Comparison of ENCODE assay signal across 12 mouse cellular contexts in genomic region chr19:4478190-4478516, GRCm38 (mm10). TPM values are rescaled to one million over a fixed set of nuclear protein-coding genes. Genes with fewer than 3 reads are reported as not detected.
DNase-seq lines count a peak whose midpoint lies in the region; ATAC-seq and TF ChIP-seq lines count a peak whose summit lies in the region.
"Had no signal": no experiment of that assay in that cellular context is flagged by ENCODE, and none has a peak within 500 bp of the region (broad histone marks: within the 10 kb centered on the region; RNA-seq: fewer than 3 reads in every experiment).

No protein-coding gene starts in this region.

- H3K4me3 ChIP-seq in heart, postnatal 0 days (ENCODE audit: low read depth, low read length), result peak overlapping the region; percentile 7; the same call in 1 of the 2 replicates
- H3K4me3 ChIP-seq in midbrain, embryonic 14.5 days (replicated peaks; ENCODE audit: low read depth, low read length), result no peak overlapping the region
- H3K4me3 ChIP-seq in midbrain, embryonic 11.5 days (ENCODE audit: low read depth, low read length), result no peak overlapping the region
- H3K4me3 ChIP-seq in cortical plate, adult 2 months (ENCODE audit: insufficient read depth, low read length), result no peak overlapping the region
- H3K4me3 ChIP-seq: midbrain, embryonic 10.5 days had no signal

- no peak overlapping the region for H3K9ac ChIP-seq in heart, postnatal 0 days (replicated peaks; ENCODE audit: low read depth, low read length)
- no peak overlapping the region for H3K9ac ChIP-seq in midbrain, embryonic 14.5 days (replicated peaks; ENCODE audit: low read length)
- H3K9ac ChIP-seq in midbrain, embryonic 11.5 days (ENCODE audit: low read length), result no peak overlapping the region

- intact Hi-C loops in heart, postnatal 25 days (cut with DNase I), result no loop called here

- H3K36me3 ChIP-seq in heart, postnatal 0 days (replicated peaks; ENCODE audit: control insufficient read depth, insufficient read depth, low read length), result no peaks in the 10 kb centered on the region
- H3K36me3 ChIP-seq in midbrain, embryonic 14.5 days (ENCODE audit: control insufficient read depth, insufficient read depth, low read length), result no peaks in the 10 kb centered on the region
- no peaks in the 10 kb centered on the region for H3K36me3 ChIP-seq in midbrain, embryonic 11.5 days (ENCODE audit: control insufficient read depth, insufficient read depth, low read length)
- H3K36me3 ChIP-seq in splenic B cell, adult 2 months (ENCODE audit: control insufficient read depth, insufficient read depth, low read length, poor library complexity, severe bottlenecking), result no peaks in the 10 kb centered on the region
- H3K36me3 ChIP-seq: midbrain, embryonic 10.5 days had no signal

- H3K4me2 ChIP-seq in heart, postnatal 0 days (ENCODE audit: low read depth, low read length), result peak overlapping the region; percentile 46
- no peak overlapping the region for H3K4me2 ChIP-seq in midbrain, embryonic 14.5 days (ENCODE audit: low read length)
- H3K4me2 ChIP-seq in midbrain, embryonic 11.5 days, result no peak overlapping the region

- no peak for TF ChIP-seq EP300 in heart, postnatal 0 days (IDR thresholded peaks at IDR 0.05; ENCODE audit: low read depth)

- peak; percentile 30; the same call in 1 of the 2 replicates for TF ChIP-seq CTCF in heart, postnatal 0 days (IDR thresholded peaks at IDR 0.05; ENCODE audit: low read depth)
- TF ChIP-seq CTCF in cortical plate, adult 2 months (IDR thresholded peaks at IDR 0.05; ENCODE audit: extremely low read depth, insufficient read depth, low read length), result peak; percentile 30; the same call in 1 of the 2 replicates

- peaks cover 10% of the 10 kb centered on the region for H3K4me1 ChIP-seq in heart, postnatal 0 days (ENCODE audit: control insufficient read depth, insufficient read depth)
- 0 out of 2 replicates have a peak, but pooled peaks cover 5% of the 10 kb centered on the region for H3K4me1 ChIP-seq in midbrain, embryonic 14.5 days (ENCODE audit: control insufficient read depth, insufficient read depth, low read length)
- peaks cover 4% of the 10 kb centered on the region; the same call in 1 of the 2 replicates for H3K4me1 ChIP-seq in midbrain, embryonic 11.5 days (ENCODE audit: control insufficient read depth, insufficient read depth, low read length)
- peaks cover 2% of the 10 kb centered on the region; the same call in 1 of the 2 replicates for H3K4me1 ChIP-seq in cortical plate, adult 2 months (ENCODE audit: control insufficient read depth, insufficient read depth, low read length)

- 35% methylated on average over 1 of the region's 1 CpGs for WGBS in heart, postnatal 0 days
- WGBS in midbrain, embryonic 14.5 days, result 36% methylated on average over 1 of the region's 1 CpGs
- WGBS in midbrain, embryonic 11.5 days, result 42% methylated on average over 1 of the region's 1 CpGs

- peaks cover 32% of the 10 kb centered on the region for H3K27me3 ChIP-seq in heart, postnatal 0 days (ENCODE audit: control insufficient read depth, insufficient read depth, low read length)
- H3K27me3 ChIP-seq in midbrain, embryonic 14.5 days (ENCODE audit: control insufficient read depth, insufficient read depth, low read length), result peaks cover 34% of the 10 kb centered on the region
- peaks cover 31% of the 10 kb centered on the region for H3K27me3 ChIP-seq in midbrain, embryonic 11.5 days (ENCODE audit: control insufficient read depth, insufficient read depth, low read length)
- H3K27me3 ChIP-seq in splenic B cell, adult 2 months (ENCODE audit: control insufficient read depth, insufficient read depth, low read length, poor library complexity, severe bottlenecking), result no peaks in the 10 kb centered on the region; the same call in 1 of the 2 replicates

- DNase-seq in heart, postnatal 0 days (ENCODE audit: low spot score), result peak; percentile 43
- DNase-seq in heart, postnatal 25 days (ENCODE audit: low spot score), result no peak
- peak; percentile 27 for DNase-seq in midbrain, embryonic 14.5 days
- no peak for DNase-seq in midbrain, embryonic 11.5 days (ENCODE audit: low spot score, missing footprints)
- peak; percentile 24 for DNase-seq in splenic B cell, adult 2 months (ENCODE audit: low read depth, low spot score)
- DNase-seq in left cerebral cortex, adult 8-10 months (ENCODE audit: low spot score in 2 of 2), result no peak
- DNase-seq: thymus, postnatal 4 days had no signal

- no peaks in the 10 kb centered on the region for H3K9me3 ChIP-seq in heart, postnatal 0 days (replicated peaks; ENCODE audit: control insufficient read depth, low read length)
- H3K9me3 ChIP-seq in midbrain, embryonic 14.5 days (ENCODE audit: control insufficient read depth, low read length), result no peaks in the 10 kb centered on the region
- H3K9me3 ChIP-seq in midbrain, embryonic 11.5 days (ENCODE audit: control insufficient read depth, low read length), result no peaks in the 10 kb centered on the region
- H3K9me3 ChIP-seq: midbrain, embryonic 10.5 days had no signal

- H3K27ac ChIP-seq in heart, postnatal 0 days (ENCODE audit: low read depth), result no peak overlapping the region
- no peak overlapping the region for H3K27ac ChIP-seq in midbrain, embryonic 14.5 days (replicated peaks; ENCODE audit: low read depth, low read length)
- no peak overlapping the region for H3K27ac ChIP-seq in midbrain, embryonic 11.5 days (ENCODE audit: low read depth, low read length)
- H3K27ac ChIP-seq in cortical plate, adult 2 months (ENCODE audit: insufficient read depth, low read length), result no peak overlapping the region
- H3K27ac ChIP-seq: midbrain, embryonic 10.5 days had no signal

- no peak for TF ChIP-seq POLR2A in cortical plate, adult 2 months (IDR thresholded peaks at IDR 0.05; ENCODE audit: extremely low read depth, insufficient read depth, low read length)

- no peak for ATAC-seq in heart, postnatal 0 days (ENCODE audit: insufficient read depth, low read depth)
- ATAC-seq in midbrain, embryonic 14.5 days (ENCODE audit: low FRiP score, low TSS enrichment), result no peak
- ATAC-seq in midbrain, embryonic 11.5 days (ENCODE audit: low FRiP score), result no peak
- no peak for ATAC-seq in inflammation-experienced regulatory T-cells, adult 6 months

RNA-seq across cellular contexts. Expression of gene Syt12, which starts 0.9 kb away (rescaled TPM):
- total RNA-seq in heart, postnatal 0 days (2014; rRNA removed; ENCODE audit: low replicate concordance), result 2.8 TPM in 2 replicates
- polyA plus RNA-seq in heart, postnatal 0 days (2015; fragmentation: Nextera tagmentation; extraction: Ambion mirVana), result 0.26 and 0.46 TPM in 2 replicates
- 1 to 10 TPM; 5.0 to 6.7 TPM for total RNA-seq in heart, postnatal 25 days (2021)
- 1.6 and 1.9 TPM in 2 replicates for polyA plus RNA-seq in midbrain, embryonic 14.5 days (2014; fragmentation: Nextera tagmentation; extraction: Ambion mirVana)
- 0.62 and 1.0 TPM in 2 replicates for polyA plus RNA-seq in midbrain, embryonic 11.5 days (2014; fragmentation: Nextera tagmentation; extraction: Ambion mirVana)
- 24.6 and 26.4 TPM in 2 replicates for polyA plus RNA-seq in cortical plate, adult 2 months (2012; rRNA removed)
- under 1 TPM in 1 of 3 experiments, not detected in 2; 0.20 TPM for polyA plus RNA-seq in inflammation-experienced regulatory T-cells, adult 6 months (2017; shearing (Covaris generic))
- 10 to 100 TPM; 37.0 to 40.8 (median 38.8) TPM for total RNA-seq in left cerebral cortex, adult 8-10 months (2022)

RNA-seq across cellular contexts. Expression of gene 2010003K11Rik, which starts 20.2 kb away (rescaled TPM):
- not detected in 2 replicates for total RNA-seq in heart, postnatal 0 days (2014; rRNA removed; ENCODE audit: low replicate concordance)
- polyA plus RNA-seq in heart, postnatal 0 days (2015; fragmentation: Nextera tagmentation; extraction: Ambion mirVana), result not detected in 2 replicates
- under 1 TPM in 1 of 2 experiments, not detected in 1; 0.22 TPM for total RNA-seq in heart, postnatal 25 days (2021)
- not detected in 2 replicates for polyA plus RNA-seq in midbrain, embryonic 14.5 days (2014; fragmentation: Nextera tagmentation; extraction: Ambion mirVana)
- polyA plus RNA-seq in midbrain, embryonic 11.5 days (2014; fragmentation: Nextera tagmentation; extraction: Ambion mirVana), result not detected in 2 replicates
- polyA plus RNA-seq in cortical plate, adult 2 months (2012; rRNA removed), result not detected in 2 replicates
- not detected for polyA plus RNA-seq in inflammation-experienced regulatory T-cells, adult 6 months (2017; shearing (Covaris generic))
- total RNA-seq in left cerebral cortex, adult 8-10 months (2022), result not detected
- total RNA-seq: layer of hippocampus, postnatal 14 days had no signal
- polyA plus RNA-seq: embryonic facial prominence, embryonic 14.5 days; midbrain, embryonic 10.5 days had no signal

RNA-seq across cellular contexts. Expression of gene Pcx, which starts 32.1 kb away (rescaled TPM):
- 12.4 and 13.8 TPM in 2 replicates for total RNA-seq in heart, postnatal 0 days (2014; rRNA removed; ENCODE audit: low replicate concordance)
- 4.7 and 5.2 TPM in 2 replicates for polyA plus RNA-seq in heart, postnatal 0 days (2015; fragmentation: Nextera tagmentation; extraction: Ambion mirVana)
- 10 to 100 TPM; 30.9 to 36.8 TPM for total RNA-seq in heart, postnatal 25 days (2021)
- polyA plus RNA-seq in midbrain, embryonic 14.5 days (2014; fragmentation: Nextera tagmentation; extraction: Ambion mirVana), result 18.0 and 20.5 TPM in 2 replicates
- 13.8 and 14.0 TPM in 2 replicates for polyA plus RNA-seq in midbrain, embryonic 11.5 days (2014; fragmentation: Nextera tagmentation; extraction: Ambion mirVana)
- polyA plus RNA-seq in cortical plate, adult 2 months (2012; rRNA removed), result 39.3 and 41.4 TPM in 2 replicates
- 1 to 10 TPM in 1 of 3 experiments, under 1 TPM in 2; 0.67 to 1.3 (median 0.69) TPM for polyA plus RNA-seq in inflammation-experienced regulatory T-cells, adult 6 months (2017; shearing (Covaris generic))
- total RNA-seq in left cerebral cortex, adult 8-10 months (2022), result 10 to 100 TPM; 75.7 to 85.2 (median 81.3) TPM

RNA-seq across cellular contexts. Expression of gene Rhod, which starts 38.9 kb away (rescaled TPM):
- total RNA-seq in heart, postnatal 0 days (2014; rRNA removed; ENCODE audit: low replicate concordance), result 24.3 and 35.0 TPM in 2 replicates
- 16.0 and 18.4 TPM in 2 replicates for polyA plus RNA-seq in heart, postnatal 0 days (2015; fragmentation: Nextera tagmentation; extraction: Ambion mirVana)
- 1 to 10 TPM; 4.6 to 6.4 TPM for total RNA-seq in heart, postnatal 25 days (2021)
- polyA plus RNA-seq in midbrain, embryonic 14.5 days (2014; fragmentation: Nextera tagmentation; extraction: Ambion mirVana), result 2.6 and 4.8 TPM in 2 replicates
- 10.9 and 11.1 TPM in 2 replicates for polyA plus RNA-seq in midbrain, embryonic 11.5 days (2014; fragmentation: Nextera tagmentation; extraction: Ambion mirVana)
- 1.3 TPM in 2 replicates for polyA plus RNA-seq in cortical plate, adult 2 months (2012; rRNA removed)
- polyA plus RNA-seq in inflammation-experienced regulatory T-cells, adult 6 months (2017; shearing (Covaris generic)), result 1 to 10 TPM in 2 of 3 experiments, under 1 TPM in 1; 0.75 to 2.5 (median 2.4) TPM
- 1 to 10 TPM in 1 of 4 experiments, under 1 TPM in 3; 0.30 to 1.5 (median 0.47) TPM for total RNA-seq in left cerebral cortex, adult 8-10 months (2022)

Comparison
In these comparisons a context has a peak if more than half of its experiments do, and no peak if none do; other contexts are left out.
1. DNase-seq: peak in heart, postnatal 0 days (single experiment), midbrain, embryonic 14.5 days (single experiment) and splenic B cell, adult 2 months (single experiment); none in heart, postnatal 25 days (single experiment), midbrain, embryonic 11.5 days (single experiment) and left cerebral cortex, adult 8-10 months (0 of 2).